Mouse (Mus musculus) gastrocnemius, postnatal 10 days (tissue): ENCODE results near the gene Ctdsp1. TPM values are rescaled to one million over a fixed set of nuclear protein-coding genes. Genes with fewer than 3 reads are reported as not detected.

Experiments used
- DNase-seq: peaks from one replicate; pipeline ENCODE4 v3.0.0; 2021; ENCODE audit warnings: mixed read lengths
- long read RNA-seq, 2 experiments: library from polyadenylated mRNA; stranded (forward); transcript quantifications; one replicate each; pipeline ENCODE4 v2.0.0; 2021
- total RNA-seq, 2 experiments: library from RNA; stranded (reverse); gene quantifications; 2 replicates each; pipeline ENCODE4 v1.2.3; 2021

The Ctdsp1 gene
- 100 to 1,000 TPM in 1 of 2 experiments, 10 to 100 TPM in 1; 99.4 to 103 TPM for total RNA-seq
- long read RNA-seq, experiment 1, transcript Ctdsp1-201 (7 exons, 2,876 nt) = major isoform, 9 of 25 reads
- long read RNA-seq, experiment 1, partial matches to known transcripts = 6 of 25 reads
- long read RNA-seq, experiment 1, other reads (novel, unspliced or antisense) = 10 of 25 reads
- long read RNA-seq, experiment 2, transcript Ctdsp1-201 (7 exons, 2,876 nt) = major isoform, 8 of 12 reads
- long read RNA-seq, experiment 2, partial matches to known transcripts = 2 of 12 reads
- long read RNA-seq, experiment 2, other reads (novel, unspliced or antisense) = 2 of 12 reads

- peak; percentile 99 for DNase-seq
Observed at GRCm38 (mm10) chr1:74390924-74391748, at the start of gene Ctdsp1. Ctdsp1 (plus strand) TSS chr1:74391509.

- no peak for DNase-seq
Observed at GRCm38 (mm10) chr1:74341898-74342297, 49.4 kb upstream of the Ctdsp1 start.

- DNase-seq = no peak
Observed at GRCm38 (mm10) chr1:74342308-74342707, 49.0 kb upstream of the Ctdsp1 start.

GRCm38 (mm10) chr1:74343161-74343560 lies 48.1 kb upstream of the Ctdsp1 start:
- DNase-seq = no peak

DNA sequence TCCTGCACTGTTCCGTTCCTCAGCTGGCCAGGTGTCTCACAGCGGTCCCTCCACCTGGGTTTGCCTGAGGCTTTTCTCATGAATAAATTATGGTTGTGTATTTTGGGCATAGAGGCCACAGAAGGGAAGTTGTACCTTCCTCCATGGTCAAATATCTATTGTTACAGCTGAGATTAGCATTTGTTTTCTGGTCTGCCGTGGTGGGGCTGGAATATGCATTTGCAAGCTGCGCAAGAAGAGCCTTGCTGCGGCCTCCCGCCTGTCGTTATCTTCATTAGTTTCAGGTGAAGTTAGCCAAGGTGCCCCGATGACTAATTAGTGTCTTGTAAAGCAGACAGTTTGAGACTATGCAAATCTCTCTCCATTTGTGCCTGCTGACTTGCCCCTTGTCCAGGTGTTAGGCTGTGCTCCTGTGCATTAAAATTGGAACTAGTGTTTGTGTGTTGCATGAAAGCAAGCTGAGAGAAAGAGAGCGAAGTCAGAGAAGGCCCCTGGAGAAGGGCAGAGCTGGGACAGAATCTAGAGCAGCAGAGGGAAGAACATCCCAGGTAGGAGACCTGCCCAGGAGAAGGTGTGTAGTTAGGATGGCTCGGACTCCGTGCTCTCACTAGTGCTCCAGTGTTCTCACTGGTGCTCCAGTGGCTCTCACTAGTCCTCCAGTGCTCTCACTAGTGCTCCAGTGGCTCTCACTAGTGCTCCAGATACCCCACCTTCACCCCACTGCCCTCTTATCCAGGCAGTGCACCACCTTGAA lies 47.0 kb upstream of the Ctdsp1 start:
- no peak for DNase-seq

GRCm38 (mm10) chr1:74351185-74351769 lies 40.0 kb upstream of the Ctdsp1 start:
- no peak for DNase-seq

DNA sequence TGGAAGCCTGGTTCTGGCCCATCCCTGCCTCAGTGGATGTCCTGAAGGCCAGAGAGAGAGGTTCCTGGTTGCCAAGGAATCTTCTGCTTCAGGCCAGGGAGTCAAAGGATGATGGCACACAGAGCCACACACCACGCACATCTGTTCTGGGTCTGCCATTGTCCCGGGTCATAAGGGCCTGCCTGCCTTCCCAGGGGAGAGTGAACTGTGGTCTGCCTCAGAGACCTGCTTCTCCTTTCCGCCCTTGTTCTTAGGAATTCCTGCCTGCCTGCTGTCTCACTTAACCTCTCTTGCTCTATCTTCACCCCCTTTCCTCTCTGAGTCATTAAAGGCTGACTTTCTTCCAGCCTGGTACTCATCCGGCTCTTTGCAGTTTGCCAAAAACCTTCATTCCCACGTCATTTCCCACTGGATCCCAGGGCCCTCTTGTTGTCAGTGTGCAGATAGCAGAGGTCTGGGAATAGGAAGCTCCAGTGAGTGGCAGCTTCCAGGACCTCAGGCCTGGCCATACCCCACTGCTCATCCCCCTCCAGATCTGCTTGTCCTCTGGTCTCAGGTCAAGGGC lies 38.7 kb upstream of the Ctdsp1 start:
- no peak for DNase-seq

- no peak for DNase-seq
Observed at GRCm38 (mm10) chr1:74353453-74354229, 37.7 kb upstream of the Ctdsp1 start.

DNA sequence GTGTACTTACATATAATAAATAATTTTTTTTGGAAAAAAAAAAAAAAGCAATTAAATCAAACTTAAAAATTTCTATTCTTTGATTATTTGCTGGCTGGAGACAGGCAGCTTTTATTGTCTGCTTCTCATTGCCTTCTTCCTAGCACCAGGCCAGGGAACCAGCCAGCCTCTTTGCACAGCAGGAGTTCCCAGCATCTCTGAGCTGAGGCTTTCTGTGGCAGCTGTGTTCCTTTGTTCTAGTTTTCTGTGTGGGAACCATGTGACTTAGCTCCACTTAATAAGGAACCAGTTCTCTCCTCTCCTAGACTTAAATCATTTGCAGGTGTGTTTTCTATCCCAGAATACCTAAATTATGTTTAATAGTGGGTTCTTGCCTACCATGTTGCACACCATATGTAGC lies 33.8 kb upstream of the Ctdsp1 start:
- no peak for DNase-seq

- DNase-seq = no peak
Observed at GRCm38 (mm10) chr1:74359952-74360517, 31.3 kb upstream of the Ctdsp1 start.

- peak; percentile 55 for DNase-seq
Observed at GRCm38 (mm10) chr1:74361812-74362211, 29.5 kb upstream of the Ctdsp1 start, which contains the start of gene Catip. Catip (plus strand) TSS chr1:74362108.

GRCm38 (mm10) chr1:74362325-74363229 lies 28.7 kb upstream of the Ctdsp1 start:
- DNase-seq = no peak

GRCm38 (mm10) chr1:74363437-74363836 lies 27.9 kb upstream of the Ctdsp1 start:
- no peak for DNase-seq

- DNase-seq = no peak
Observed at GRCm38 (mm10) chr1:74364270-74364669, 27.0 kb upstream of the Ctdsp1 start.

GRCm38 (mm10) chr1:74367886-74368645 lies 23.2 kb upstream of the Ctdsp1 start:
- DNase-seq = peak; percentile 64

GRCm38 (mm10) chr1:74370040-74370439 lies 21.3 kb upstream of the Ctdsp1 start:
- no peak for DNase-seq

- no peak for DNase-seq
Observed at GRCm38 (mm10) chr1:74373372-74373771, 17.9 kb upstream of the Ctdsp1 start.

DNA sequence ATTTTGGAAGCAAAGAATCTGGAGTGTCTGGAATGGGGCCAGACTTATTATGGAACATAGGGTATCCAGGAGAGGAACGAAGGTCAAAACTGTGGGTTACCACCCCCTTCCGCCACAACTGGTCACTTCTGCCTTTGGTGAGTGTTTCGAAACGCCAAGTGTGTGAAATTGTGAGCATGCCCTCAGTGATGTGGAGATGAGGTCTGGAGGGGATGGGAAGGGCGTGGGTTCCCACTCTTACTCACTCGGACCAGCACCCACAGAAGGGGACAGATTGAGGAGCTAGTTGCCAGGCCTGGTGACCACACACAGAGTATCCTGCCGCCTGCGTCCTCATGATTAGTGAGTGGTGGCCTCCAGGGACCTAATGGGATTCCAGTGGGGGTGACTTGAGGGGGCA lies 16.3 kb upstream of the Ctdsp1 start, which contains the start of gene Slc11a1:
Gene Slc11a1, plus strand, starts transcription at position 216 of the 400 bp plus-strand sequence.
- DNase-seq = no peak

GRCm38 (mm10) chr1:74375561-74375960 lies 15.7 kb upstream of the Ctdsp1 start:
- no peak for DNase-seq
